Mouse (Mus musculus) monocyte, adult 2 months (primary cell): Measurements from ENCODE around the gene Gsg1.

Experiments
- DNase-seq, 2 experiments: peaks; one replicate each; pipeline ENCODE4 v3.0.0; 2022; ENCODE audit warnings: low spot score in 2 of 2, low read depth in 1 of 2

Gsg1 gene

GRCm38 (mm10) chr6:135206909-135207308 is 47.2 kb downstream of the Gsg1 start:
- DNase-seq = no peak

GRCm38 (mm10) chr6:135205802-135206201 is 48.3 kb downstream of the Gsg1 start:
- DNase-seq = no peak

- DNase-seq = no peak
Measured at GRCm38 (mm10) chr6:135204869-135205268, 49.3 kb downstream of the Gsg1 start.

GRCm38 (mm10) chr6:135203737-135204136 is 50.4 kb downstream of the Gsg1 start:
- DNase-seq = no peak

GRCm38 (mm10) chr6:135202668-135203067 is 51.5 kb downstream of the Gsg1 start:
- no peak for DNase-seq

GRCm38 (mm10) chr6:135200122-135200957 is 53.8 kb downstream of the Gsg1 start:
- no peak for DNase-seq

GRCm38 (mm10) chr6:135198726-135199125 is 55.4 kb downstream of the Gsg1 start:
- no peak for DNase-seq

- peak; percentile 16 to 49 for DNase-seq
Measured at GRCm38 (mm10) chr6:135197921-135198532, 56.1 kb downstream of the Gsg1 start, which contains the start of the genes Fam234b and Hebp1. Fam234b (plus strand) TSS chr6:135197977. Hebp1 (minus strand) TSS chr6:135198022.

- no peak for DNase-seq
Measured at GRCm38 (mm10) chr6:135197446-135197845, 56.7 kb downstream of the Gsg1 start.

GRCm38 (mm10) chr6:135196707-135197106 is 57.4 kb downstream of the Gsg1 start:
- no peak for DNase-seq

GRCm38 (mm10) chr6:135194907-135195306 is 59.2 kb downstream of the Gsg1 start:
- DNase-seq = no peak

- DNase-seq = no peak
Measured at GRCm38 (mm10) chr6:135193733-135194132, 60.4 kb downstream of the Gsg1 start.

- DNase-seq = no peak
Measured at GRCm38 (mm10) chr6:135192993-135193392, 61.2 kb downstream of the Gsg1 start.

GRCm38 (mm10) chr6:135191906-135192305 is 62.2 kb downstream of the Gsg1 start:
- DNase-seq = no peak

GRCm38 (mm10) chr6:135190122-135190521 is 64.0 kb downstream of the Gsg1 start:
- no peak for DNase-seq

GRCm38 (mm10) chr6:135188629-135189028 is 65.5 kb downstream of the Gsg1 start:
- DNase-seq = no peak
